Mouse (Mus musculus): ENCODE measurements at regions not wholly inside any gene's neighbourhood (a gene's known extent, or its start where the extent isn't known, plus 50 kb on each side); places are given as distances from the start of the nearest gene placed in this dataset.
A peak's percentile ranks its signal among the peaks of the same experiment; 100 is the strongest.
"Not testable (repeated sequence)": the region's sequence is repeated elsewhere in the genome, so short reads cannot be mapped to it uniquely, and the experiment has no call there.

DNA sequence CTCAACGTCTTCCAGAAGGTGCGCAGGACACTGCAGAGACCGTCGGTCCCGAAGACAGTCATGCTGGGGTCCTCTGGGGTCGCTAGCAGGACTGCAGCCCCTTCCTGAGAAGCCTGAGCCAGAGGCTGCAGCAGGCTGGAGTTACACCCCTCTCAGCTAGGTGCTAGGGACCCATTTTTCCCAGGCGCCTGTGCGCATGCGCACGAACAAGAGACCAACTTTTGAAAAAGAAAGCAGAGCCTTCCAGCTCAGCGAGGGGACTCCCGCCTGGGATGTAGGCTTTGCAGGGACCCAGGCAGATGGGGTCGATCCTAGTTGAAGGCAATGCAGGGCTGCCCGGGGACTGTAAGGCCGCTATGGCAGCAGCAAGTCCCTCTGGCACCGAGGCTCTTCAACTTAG is 104.7 kb upstream of the Atg7 start:
- DNase-seq (ENCODE audit: low spot score); H3K27ac ChIP-seq (replicated peaks); H3K4me3 ChIP-seq; H3K4me1 ChIP-seq; H3K36me3 ChIP-seq; H3K27me3 ChIP-seq (ENCODE audit: low read depth, poor library complexity, severe bottlenecking); H3K9me3 ChIP-seq (replicated peaks): not testable (repeated sequence)
- WGBS: 24% methylated on average over 9 of the region's 16 CpGs

GRCm38 (mm10) chr6:114550096-114550669 is 92.7 kb upstream of the Atg7 start:
- not testable (repeated sequence) for H3K4me3 ChIP-seq; H3K36me3 ChIP-seq; DNase-seq (ENCODE audit: low spot score); H3K27me3 ChIP-seq (ENCODE audit: low read depth, poor library complexity, severe bottlenecking); H3K27ac ChIP-seq (replicated peaks); H3K4me1 ChIP-seq; H3K9me3 ChIP-seq (replicated peaks)
- 44% methylated on average over 23 of the region's 23 CpGs for WGBS

DNA sequence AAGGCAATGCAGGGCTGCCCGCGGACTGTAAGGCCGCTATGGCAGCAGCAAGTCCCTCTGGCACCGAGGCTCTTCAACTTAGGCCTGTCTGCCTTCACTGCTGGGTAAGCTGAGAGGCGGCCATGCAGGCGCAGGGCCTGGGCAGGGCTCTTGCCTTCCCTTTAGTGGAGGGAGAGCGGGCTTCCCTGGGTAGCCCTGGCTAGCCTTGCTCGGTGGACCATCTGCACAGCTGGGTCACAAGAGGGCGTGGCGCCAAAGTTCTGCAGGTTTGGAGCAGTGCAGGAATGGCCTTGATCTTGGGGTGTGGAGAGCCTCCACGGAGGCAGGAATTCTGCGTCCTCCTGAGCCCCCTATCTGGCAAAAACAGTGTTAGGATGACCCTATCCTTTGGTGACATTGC is 89.8 kb upstream of the Atg7 start:
- H3K27me3 ChIP-seq (ENCODE audit: low read depth, poor library complexity, severe bottlenecking); H3K36me3 ChIP-seq; H3K27ac ChIP-seq (replicated peaks); H3K4me1 ChIP-seq; H3K4me3 ChIP-seq; H3K9me3 ChIP-seq (replicated peaks); DNase-seq (ENCODE audit: low spot score): not testable (repeated sequence)
- WGBS: 40% methylated on average over 3 of the region's 12 CpGs

DNA sequence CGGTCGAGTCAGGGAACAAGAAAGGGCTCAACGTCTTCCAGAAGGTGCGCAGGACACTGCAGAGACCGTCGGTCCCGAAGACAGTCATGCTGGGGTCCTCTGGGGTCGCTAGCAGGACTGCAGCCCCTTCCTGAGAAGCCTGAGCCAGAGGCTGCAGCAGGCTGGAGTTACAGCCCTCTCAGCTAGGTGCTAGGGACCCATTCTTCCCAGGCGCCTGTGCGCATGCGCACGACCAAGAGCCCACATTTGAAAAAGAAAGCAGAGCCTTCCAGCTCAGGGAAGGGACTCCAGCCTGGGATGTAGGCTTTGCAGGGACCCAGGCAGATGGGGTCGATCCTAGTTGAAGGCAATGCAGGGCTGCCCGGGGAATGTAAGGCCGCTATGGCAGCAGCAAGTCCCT is 87.7 kb upstream of the Atg7 start:
- not testable (repeated sequence) for H3K27me3 ChIP-seq (ENCODE audit: low read depth, poor library complexity, severe bottlenecking); H3K36me3 ChIP-seq; H3K27ac ChIP-seq (replicated peaks); H3K9me3 ChIP-seq (replicated peaks); H3K4me1 ChIP-seq; H3K4me3 ChIP-seq
- 16% methylated on average over 8 of the region's 15 CpGs for WGBS
- DNase-seq (ENCODE audit: low spot score): peak; percentile 66

GRCm38 (mm10) chr6:114577319-114577718 is 65.6 kb upstream of the Atg7 start:
- H3K4me1 ChIP-seq; H3K36me3 ChIP-seq; H3K9me3 ChIP-seq (replicated peaks); H3K27ac ChIP-seq (replicated peaks); H3K27me3 ChIP-seq (ENCODE audit: low read depth, poor library complexity, severe bottlenecking); H3K4me3 ChIP-seq: not testable (repeated sequence)
- peak; percentile 69 for DNase-seq (ENCODE audit: low spot score)
- WGBS: 10% methylated on average over 9 of the region's 15 CpGs

Measured in midbrain, embryonic 10.5 days (tissue).